Mouse (Mus musculus): ENCODE results near the gene Stk11.

The Stk11 gene

DNA sequence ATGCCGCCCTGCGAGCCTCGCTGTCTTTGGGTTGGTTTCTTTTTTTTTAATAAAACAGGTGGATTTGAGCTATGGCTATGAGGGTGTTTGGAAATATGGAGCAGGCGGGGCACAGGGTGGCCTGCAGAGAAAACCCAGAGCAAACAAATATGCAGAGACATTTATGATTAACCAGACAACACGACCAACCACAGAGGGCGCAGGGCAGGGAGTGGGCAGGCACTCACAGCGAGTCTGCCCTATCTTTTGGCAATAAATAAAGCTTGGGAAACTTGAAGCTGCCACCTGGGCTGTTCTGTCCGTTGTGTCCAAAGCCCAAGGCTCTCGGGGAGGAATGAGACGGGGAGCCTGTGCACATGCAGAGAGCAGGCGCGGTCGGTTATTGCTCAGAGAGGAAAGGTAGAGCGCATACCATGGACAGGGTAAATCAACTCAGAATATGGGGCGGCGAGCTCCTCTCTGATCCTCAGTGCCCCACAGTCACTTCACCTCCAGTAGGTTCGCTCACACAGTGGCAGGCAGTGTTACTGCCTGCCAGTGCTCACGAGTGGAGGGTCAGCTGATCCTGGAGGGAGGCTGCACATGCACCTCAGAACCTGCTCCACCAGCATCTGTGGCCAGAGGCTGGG is 14.9 kb downstream of the Stk11 start:
- no peak for DNase-seq (ENCODE audit: low spot score)

GRCm38 (mm10) chr10:80131316-80131951 is 15.8 kb downstream of the Stk11 start:
- no peak for DNase-seq (ENCODE audit: low spot score)

GRCm38 (mm10) chr10:80131952-80132350 is 16.3 kb downstream of the Stk11 start:
- no peak for DNase-seq (ENCODE audit: low spot score)

- no peak for DNase-seq (ENCODE audit: low spot score)
Measured at GRCm38 (mm10) chr10:80133226-80133849, 17.7 kb downstream of the Stk11 start.

DNA sequence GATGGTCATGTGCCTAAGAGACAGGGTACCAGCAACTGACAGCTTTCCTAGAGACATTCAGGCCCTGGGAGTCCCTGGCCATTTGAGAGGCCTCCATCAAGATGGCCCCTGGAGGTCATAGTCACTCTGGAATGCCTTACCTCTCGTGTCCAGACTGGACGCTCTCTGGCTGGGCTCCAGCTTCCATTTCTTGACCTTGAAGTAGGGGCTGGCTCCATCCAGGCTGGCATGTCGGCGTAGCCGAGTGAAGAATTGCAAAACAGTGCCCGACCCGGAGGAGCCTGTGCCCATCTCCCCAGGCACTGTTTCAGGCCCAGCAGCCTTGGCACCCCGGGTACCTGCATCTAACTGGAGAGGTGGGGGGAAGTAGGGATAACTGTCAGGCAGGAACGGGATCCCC is 18.8 kb downstream of the Stk11 start:
- no peak for DNase-seq (ENCODE audit: low spot score)

- no peak for DNase-seq (ENCODE audit: low spot score)
Measured at GRCm38 (mm10) chr10:80135161-80135560, 19.6 kb downstream of the Stk11 start.

DNA sequence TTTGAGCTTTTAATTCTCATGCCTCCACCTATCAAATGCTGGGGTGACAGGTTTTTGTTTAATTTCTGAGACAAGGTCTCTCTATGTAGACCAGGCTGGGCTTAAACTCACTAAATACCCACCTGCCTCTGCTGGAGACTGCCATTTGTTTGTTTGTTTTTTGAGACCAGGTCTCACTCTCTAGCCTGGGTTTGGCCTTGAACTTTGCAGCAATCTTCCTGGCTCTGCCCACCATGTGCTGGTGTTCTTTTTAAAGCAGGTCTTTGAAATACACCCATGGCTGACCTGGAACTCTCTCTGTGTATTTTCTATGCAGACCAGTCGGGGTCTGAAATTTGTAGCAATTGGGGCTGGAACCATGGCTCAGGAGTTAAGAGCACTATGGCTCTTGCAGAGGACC is 20.0 kb downstream of the Stk11 start:
- DNase-seq (ENCODE audit: low spot score), result no peak

DNA sequence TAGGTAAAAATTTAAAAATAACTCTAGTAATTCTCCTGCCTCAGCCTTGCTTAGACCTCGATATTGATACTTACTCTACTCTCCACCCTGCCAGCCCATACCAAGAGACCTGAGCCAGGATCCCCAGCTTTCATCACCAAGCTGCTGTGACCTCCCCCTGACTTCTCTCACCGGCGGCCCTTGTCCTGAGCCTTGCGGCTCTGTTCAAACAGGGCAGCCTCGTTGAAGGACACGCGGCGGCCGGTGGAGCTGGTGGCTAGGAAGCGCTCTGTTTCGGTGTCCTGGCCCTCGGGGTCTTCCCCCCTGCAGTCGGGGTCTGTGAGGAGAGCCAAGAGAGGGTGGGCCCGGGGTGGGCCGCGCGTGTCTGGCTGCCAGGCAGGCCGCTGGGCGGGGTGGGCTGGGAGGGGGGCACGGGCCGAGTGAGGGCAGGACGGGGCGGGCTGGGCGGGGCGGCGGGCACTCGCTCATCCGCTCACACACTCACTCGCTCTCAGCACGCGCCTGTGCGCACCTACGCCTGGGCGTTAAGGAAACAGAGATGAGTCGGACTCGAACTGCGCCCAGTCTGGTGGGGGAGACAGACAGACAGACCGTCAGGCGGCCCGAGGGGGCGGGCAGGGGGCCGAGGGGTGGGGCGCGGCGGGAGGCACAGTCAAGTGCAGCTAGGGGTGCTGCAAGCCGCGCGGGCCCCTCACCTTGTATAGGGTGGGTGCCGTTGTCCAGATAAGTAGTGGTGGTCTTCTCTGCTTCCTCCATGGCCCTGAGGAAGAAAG is 20.8 kb downstream of the Stk11 start:
- DNase-seq (ENCODE audit: low spot score), result no peak

- no peak for DNase-seq (ENCODE audit: low spot score)
Measured at GRCm38 (mm10) chr10:80136952-80137625, 21.5 kb downstream of the Stk11 start.

DNA sequence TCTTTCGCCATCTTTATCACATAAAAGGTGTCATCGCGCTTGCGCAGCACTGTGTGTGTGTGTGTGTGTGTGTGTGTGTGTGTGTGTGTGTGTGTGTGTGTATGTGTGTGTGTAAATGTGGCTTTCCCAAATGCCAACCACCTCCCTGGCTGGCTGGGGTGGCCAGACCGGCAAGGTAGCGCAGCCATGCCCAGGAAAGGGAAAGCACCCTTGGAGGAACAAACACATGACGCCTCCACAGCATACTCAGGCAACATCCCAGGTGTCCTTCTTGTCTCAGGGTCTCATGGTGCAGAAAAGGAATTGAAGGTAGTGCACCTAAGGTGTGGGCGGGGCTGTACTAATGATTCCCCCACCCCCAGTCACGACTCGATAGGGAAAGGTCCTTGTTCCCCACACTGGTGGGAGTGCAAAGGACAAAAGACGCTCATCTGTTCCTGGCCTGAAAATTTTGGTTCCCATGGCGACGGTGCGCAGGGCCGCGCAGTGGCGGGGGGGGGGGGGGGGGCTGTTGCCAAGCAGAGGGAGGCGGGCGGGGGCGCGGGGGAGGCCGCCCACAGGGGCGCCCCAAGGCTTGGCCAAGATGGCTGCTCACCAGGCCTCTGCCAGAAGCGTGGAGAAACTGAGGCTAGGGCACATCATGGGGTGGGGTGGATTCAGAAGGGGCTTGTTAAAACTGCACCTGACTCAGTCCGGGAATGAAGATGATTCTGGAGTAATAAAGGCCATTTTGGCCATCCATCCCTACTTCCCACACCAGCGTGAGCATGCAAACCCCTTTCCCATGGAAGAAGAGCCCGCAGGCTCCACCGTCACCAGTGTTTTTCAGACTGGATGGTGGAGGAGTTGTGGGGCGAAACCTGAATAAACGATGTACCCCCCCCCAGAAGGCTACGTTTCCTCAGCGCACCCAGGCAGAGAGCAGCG is 22.3 kb downstream of the Stk11 start:
- no peak for DNase-seq (ENCODE audit: low spot score)

DNA sequence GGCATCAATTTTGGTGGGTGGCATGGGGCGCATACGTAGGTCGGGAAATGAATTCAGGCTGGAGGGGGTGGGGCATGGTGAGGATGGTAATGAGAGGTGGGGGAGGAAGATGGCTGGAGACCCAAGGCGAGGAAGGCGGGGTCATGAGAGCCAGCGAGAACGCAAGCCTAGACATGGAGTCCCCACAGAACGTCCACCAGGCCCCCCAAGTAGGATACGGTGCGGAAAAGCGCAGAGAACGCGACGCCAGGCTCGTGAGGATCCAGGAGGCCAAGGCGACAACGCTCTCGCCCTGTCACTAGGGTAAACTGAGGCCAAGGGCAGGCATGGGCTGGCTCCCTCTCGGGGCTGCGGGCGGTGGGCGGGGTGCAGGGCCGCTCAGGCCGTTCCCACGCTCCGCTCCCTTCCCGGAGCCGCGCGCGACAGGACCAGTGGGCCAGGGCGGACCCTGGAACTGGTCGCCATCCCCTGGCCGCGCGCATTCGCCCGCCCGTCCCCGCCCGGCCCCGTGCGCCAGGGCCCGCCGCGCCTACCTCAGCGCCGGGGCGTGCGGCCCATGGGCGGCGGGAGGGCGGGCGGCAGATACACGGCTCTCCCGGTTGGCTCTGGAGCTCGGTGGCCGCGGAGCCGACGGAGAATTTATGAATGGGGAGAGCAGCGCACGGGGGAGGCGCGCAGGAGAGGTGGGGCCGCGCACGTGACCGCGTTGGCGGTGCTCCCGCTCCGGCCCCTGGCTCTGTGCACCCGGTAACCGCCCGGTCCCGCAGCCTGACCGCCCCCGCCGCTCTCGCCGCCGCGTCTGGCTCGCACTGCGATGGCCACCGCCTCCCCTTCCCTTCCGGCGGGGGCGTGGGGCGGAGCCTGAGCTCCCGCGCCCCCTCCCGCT is 23.2 kb downstream of the Stk11 start, which contains the start of gene Atp5d:
Atp5d (plus strand) TSS at position 80 of the 886 bp plus-strand sequence.
- DNase-seq (ENCODE audit: low spot score), result no peak

DNA sequence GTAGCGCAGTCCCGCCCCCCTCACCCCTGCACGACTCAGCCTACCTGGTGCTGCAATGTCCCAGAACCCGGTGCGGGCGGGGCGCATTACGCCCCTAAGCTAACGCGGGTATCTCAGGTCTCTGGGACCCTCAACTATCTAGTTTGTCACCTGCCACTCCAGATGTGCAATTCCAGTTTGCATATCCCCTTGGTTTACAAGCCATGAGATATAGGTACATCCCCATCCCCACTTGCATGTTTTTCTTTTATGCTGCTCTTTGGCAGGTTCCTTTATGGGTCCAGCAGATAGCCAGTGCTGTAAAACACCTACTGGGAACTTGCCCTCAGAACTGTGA is 23.8 kb downstream of the Stk11 start:
- no peak for DNase-seq (ENCODE audit: low spot score)

DNA sequence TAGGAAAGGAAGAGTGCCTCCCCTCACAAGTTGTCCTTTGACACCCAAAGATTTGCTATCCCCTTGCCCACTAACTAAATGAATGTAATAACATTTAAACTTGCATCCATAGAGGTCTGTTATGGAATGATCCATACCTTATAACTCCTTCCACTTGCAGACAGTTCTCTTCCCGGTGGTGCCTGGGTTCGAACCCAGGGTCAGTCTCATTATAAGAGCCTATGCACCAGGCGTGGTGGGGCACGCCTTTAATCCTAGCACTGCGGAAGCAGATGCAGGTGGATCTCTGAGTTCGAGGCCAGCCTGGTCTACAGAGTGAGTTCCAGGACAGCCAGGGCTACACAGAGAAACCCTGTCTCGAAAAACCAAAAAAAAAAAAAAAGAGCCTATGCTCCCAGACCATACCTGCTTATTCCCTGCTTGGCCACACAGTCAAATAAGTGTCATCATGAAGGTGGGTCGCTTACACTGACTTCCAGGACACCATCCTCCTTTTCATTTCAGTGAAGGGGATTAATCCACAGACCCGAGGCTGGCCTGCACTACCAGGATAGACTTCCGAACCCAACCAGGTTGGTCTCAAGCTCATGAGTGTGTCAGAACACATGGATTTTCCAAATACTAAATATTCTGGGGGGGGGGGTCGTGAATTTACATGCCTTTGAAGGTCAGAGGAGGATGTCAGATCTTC is 24.5 kb downstream of the Stk11 start:
- DNase-seq (ENCODE audit: low spot score), result no peak

DNA sequence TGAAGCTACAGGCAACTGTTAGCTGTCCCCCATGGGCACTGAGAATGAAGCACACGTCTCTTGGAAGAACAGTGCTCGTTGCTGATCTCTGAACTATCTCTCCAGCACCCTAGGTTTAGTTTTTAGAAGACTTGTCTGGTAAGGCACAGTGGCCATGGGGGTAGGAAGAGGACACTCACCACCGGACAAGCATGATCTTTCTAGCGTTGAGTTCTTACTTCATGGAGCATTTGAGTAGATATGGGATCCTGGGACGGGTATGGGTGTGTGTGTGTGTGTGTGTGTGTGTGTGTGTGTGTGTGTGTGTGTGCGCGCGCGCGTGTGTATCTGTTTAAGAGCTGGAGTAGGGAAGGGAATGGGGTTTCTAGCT is 25.0 kb downstream of the Stk11 start, which contains the start of gene Cbarp:
Cbarp (minus strand) TSS at position 170 of the 370 bp plus-strand sequence.
- DNase-seq (ENCODE audit: low spot score), result no peak

DNA sequence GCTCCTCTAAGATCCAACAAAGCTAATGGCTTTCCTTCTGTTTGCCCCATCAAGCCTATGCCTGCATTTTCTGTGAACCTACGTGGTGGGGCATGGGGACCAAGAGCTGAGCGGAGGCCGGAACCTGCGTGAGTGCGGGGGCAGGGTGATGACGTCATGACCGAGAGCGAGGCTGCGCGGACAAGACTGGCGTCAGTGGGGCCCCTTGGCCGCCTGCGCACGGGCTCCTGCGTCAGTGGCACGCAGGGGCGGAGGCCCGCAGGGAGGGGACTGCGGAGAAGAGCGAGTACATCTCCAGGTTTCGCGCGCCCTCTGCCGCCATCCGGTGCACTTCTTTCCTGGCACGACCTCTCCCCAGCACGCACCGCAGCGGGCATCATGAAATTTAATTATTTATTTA is 25.6 kb downstream of the Stk11 start:
- DNase-seq (ENCODE audit: low spot score), result peak; percentile 88

DNA sequence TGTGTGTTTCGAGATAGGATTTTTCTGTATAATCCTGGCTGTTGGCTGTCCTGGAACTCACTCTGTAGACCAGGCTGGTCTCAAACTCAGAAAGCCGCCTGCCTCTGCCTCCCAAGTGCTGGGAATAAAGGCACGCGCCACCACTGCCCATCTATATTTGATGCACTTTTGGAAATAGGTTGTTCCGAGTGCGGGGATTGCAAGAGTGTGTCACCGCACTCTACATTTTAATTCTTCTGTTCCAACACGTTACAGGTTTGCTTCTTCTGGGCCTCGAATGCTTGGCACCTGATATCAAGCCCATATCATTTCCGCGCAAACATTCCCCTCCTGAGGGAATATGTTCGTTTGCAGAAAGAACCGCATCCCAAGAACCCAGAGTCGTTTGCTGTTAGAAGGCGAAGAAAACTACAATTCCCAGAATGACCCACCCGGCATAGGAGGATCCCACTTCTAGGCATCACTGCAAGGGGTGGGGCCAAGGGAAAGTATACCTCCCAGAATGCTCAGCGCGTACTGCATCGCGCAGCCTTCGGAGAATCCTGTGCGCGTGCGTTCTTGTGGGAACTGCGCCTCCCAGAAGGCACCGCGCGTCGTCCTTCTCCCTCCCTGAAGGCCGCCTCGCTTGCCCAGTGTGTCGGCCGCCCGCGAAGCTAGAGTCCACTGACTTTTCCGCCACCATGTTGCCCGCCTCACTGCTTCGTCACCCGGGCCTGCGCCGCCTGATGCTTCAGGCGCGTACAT is 26.4 kb downstream of the Stk11 start:
- no peak for DNase-seq (ENCODE audit: low spot score)

DNA sequence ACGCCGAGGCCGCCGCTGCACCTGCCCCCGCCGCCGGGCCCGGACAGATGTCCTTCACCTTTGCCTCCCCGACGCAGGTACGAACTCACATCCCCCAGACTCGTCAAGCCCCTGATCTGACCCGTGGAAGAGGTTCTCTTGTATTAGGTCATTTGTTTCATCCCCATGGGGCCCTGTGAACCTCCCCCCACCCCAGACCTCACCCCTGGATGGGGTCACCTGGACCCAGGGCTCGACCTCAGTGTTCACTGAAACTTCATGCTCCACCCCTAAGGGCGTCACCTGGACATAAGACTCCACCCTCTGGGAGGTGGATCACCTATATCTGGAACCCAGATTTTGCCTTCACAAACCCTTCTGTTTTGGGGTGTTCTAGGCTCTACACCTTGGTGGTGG is 26.9 kb downstream of the Stk11 start:
- no peak for DNase-seq (ENCODE audit: low spot score)

- no peak for DNase-seq (ENCODE audit: low spot score)
Measured at GRCm38 (mm10) chr10:80143664-80144063, 28.1 kb downstream of the Stk11 start.

DNA sequence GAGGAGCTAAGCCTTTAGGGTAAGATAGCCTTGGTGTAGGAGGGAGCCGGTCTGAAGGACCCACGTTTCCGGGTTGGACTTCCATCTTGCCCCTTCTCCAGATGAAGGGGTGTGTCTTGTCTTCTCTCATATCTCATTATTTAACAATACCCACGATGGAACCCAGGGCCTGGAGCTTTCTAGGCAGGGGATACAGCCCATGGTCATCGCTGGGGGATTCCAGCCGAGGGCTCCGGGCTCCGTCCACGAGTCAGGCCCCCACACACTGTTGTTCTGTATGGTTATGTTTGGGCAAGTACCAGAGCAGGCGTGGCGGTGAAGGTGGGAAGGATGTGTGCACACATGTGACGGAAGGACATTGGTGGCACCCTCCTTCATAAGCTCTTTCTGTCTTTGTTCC is 28.6 kb downstream of the Stk11 start:
- no peak for DNase-seq (ENCODE audit: low spot score)

All from ovary, postnatal 14 days (tissue).